Mouse (Mus musculus) mouse embryonic stem cell (cell line): ENCODE results near the gene Slc13a3.

Experiments
- in situ Hi-C, 2 experiments: fragments of 300-500 bp; cut with MboI; formaldehyde crosslinking; loops; 1 replicate in 1 of 2; 3 replicates in 1 of 2; pipeline ENCODE4 v1.14.3; 2019 to 2020; ENCODE audit warnings: low sequenced_read_pairs in 2 of 2, low pct_unique_long_range_greater_than_20kb in 1 of 2, mixed read lengths in 1 of 2; ENCODE audit not compliant: unreplicated experiment in 1 of 2

Slc13a3 gene

GRCm38 (mm10) chr2:165380050-165380449 is 93.0 kb downstream of the Slc13a3 start:
- in situ Hi-C loops = no loop called here

- in situ Hi-C loops = no loop called here
These were observed 97.0 kb downstream of the Slc13a3 start for GRCm38 (mm10) chr2:165376001-165376400.

- in situ Hi-C loops = no loop called here
These were observed 97.6 kb downstream of the Slc13a3 start for GRCm38 (mm10) chr2:165375478-165375877.

- in situ Hi-C loops = no loop called here
These were observed 102.0 kb downstream of the Slc13a3 start for GRCm38 (mm10) chr2:165371066-165371465.

- in situ Hi-C loops = no loop called here
These were observed 102.7 kb downstream of the Slc13a3 start for GRCm38 (mm10) chr2:165370348-165370747.

GRCm38 (mm10) chr2:165368496-165368895 is 104.5 kb downstream of the Slc13a3 start, which contains the start of gene Zfp663:
TSS of gene Zfp663 (minus strand) at chr2:165368729.
- in situ Hi-C loops = no loop called here

- in situ Hi-C loops = no loop called here
These were observed 105.1 kb downstream of the Slc13a3 start for GRCm38 (mm10) chr2:165367868-165368439.

- in situ Hi-C loops = no loop called here
These were observed 105.9 kb downstream of the Slc13a3 start for GRCm38 (mm10) chr2:165367047-165367520.

- in situ Hi-C loops = loop anchor here (5.0 kb wide), 1 partner anchor 287 kb away; no protein-coding TSS in a partner anchor
These were observed 108.5 kb downstream of the Slc13a3 start for GRCm38 (mm10) chr2:165364334-165365091.

GRCm38 (mm10) chr2:165363282-165363681 is 109.7 kb downstream of the Slc13a3 start:
- in situ Hi-C loops = loop anchor here (5.0 kb wide), 1 partner anchor 286 kb away; no protein-coding TSS in a partner anchor

- in situ Hi-C loops = loop anchor here (5.0 kb wide), 1 partner anchor 284 kb away; no protein-coding TSS in a partner anchor
These were observed 112.2 kb downstream of the Slc13a3 start for GRCm38 (mm10) chr2:165360861-165361260.
